Mouse (Mus musculus): ENCODE measurements around the gene Ccdc34.
A peak's percentile ranks its signal among the peaks of the same experiment; 100 is the strongest.
"Not testable (repeated sequence)": the region's sequence is repeated elsewhere in the genome, so short reads cannot be mapped to it uniquely, and the experiment has no call there.

Ccdc34 gene

GRCm38 (mm10) chr2:110077240-110077639 lies 59.6 kb downstream of the Ccdc34 start:
- no peak for DNase-seq (ENCODE audit: low read depth, low spot score)

- no peak for DNase-seq (ENCODE audit: low read depth, low spot score)
These were observed 60.0 kb downstream of the Ccdc34 start for GRCm38 (mm10) chr2:110077655-110078054.

- no peak for DNase-seq (ENCODE audit: low read depth, low spot score)
These were observed 62.9 kb downstream of the Ccdc34 start for GRCm38 (mm10) chr2:110080532-110080931.

- DNase-seq (ENCODE audit: low read depth, low spot score) = no peak
These were observed 65.4 kb downstream of the Ccdc34 start for GRCm38 (mm10) chr2:110082975-110083374.

GRCm38 (mm10) chr2:110085701-110086143 lies 68.1 kb downstream of the Ccdc34 start:
- no peak for DNase-seq (ENCODE audit: low read depth, low spot score)

- DNase-seq (ENCODE audit: low read depth, low spot score) = no peak
These were observed 96.5 kb downstream of the Ccdc34 start for GRCm38 (mm10) chr2:110114133-110114532.

GRCm38 (mm10) chr2:110129396-110129795 lies 111.8 kb downstream of the Ccdc34 start:
- no peak for DNase-seq (ENCODE audit: low read depth, low spot score)

GRCm38 (mm10) chr2:110131573-110131972 lies 114.0 kb downstream of the Ccdc34 start:
- no peak for DNase-seq (ENCODE audit: low read depth, low spot score)

GRCm38 (mm10) chr2:110133356-110134115 lies 115.9 kb downstream of the Ccdc34 start:
- DNase-seq (ENCODE audit: low read depth, low spot score) = no peak

- DNase-seq (ENCODE audit: low read depth, low spot score) = peak; percentile 2
These were observed 117.4 kb downstream of the Ccdc34 start for GRCm38 (mm10) chr2:110134765-110135594.

GRCm38 (mm10) chr2:110137291-110137690 lies 119.7 kb downstream of the Ccdc34 start:
- DNase-seq (ENCODE audit: low read depth, low spot score) = no peak

GRCm38 (mm10) chr2:110138096-110138495 lies 120.5 kb downstream of the Ccdc34 start:
- DNase-seq (ENCODE audit: low read depth, low spot score) = no peak

- DNase-seq (ENCODE audit: low read depth, low spot score) = not testable (repeated sequence)
These were observed 130.4 kb downstream of the Ccdc34 start for GRCm38 (mm10) chr2:110147980-110148379.

- DNase-seq (ENCODE audit: low read depth, low spot score) = no peak
These were observed 131.6 kb downstream of the Ccdc34 start for GRCm38 (mm10) chr2:110149246-110149645.

GRCm38 (mm10) chr2:110156321-110156720 lies 138.7 kb downstream of the Ccdc34 start:
- DNase-seq (ENCODE audit: low read depth, low spot score) = no peak

- no peak for DNase-seq (ENCODE audit: low read depth, low spot score)
These were observed 147.4 kb downstream of the Ccdc34 start for GRCm38 (mm10) chr2:110165003-110165402.

GRCm38 (mm10) chr2:110167694-110168093 lies 150.1 kb downstream of the Ccdc34 start:
- no peak for DNase-seq (ENCODE audit: low read depth, low spot score)

- DNase-seq (ENCODE audit: low read depth, low spot score) = no peak
These were observed 150.7 kb downstream of the Ccdc34 start for GRCm38 (mm10) chr2:110168361-110168760.

GRCm38 (mm10) chr2:110172456-110172855 lies 154.8 kb downstream of the Ccdc34 start:
- DNase-seq (ENCODE audit: low read depth, low spot score) = no peak

GRCm38 (mm10) chr2:110173818-110174247 lies 156.2 kb downstream of the Ccdc34 start:
- DNase-seq (ENCODE audit: low read depth, low spot score) = no peak

GRCm38 (mm10) chr2:110176761-110177400 lies 159.3 kb downstream of the Ccdc34 start:
- no peak for DNase-seq (ENCODE audit: low read depth, low spot score)

GRCm38 (mm10) chr2:110177406-110177805 lies 159.8 kb downstream of the Ccdc34 start:
- DNase-seq (ENCODE audit: low read depth, low spot score) = no peak

Measured in brain, embryonic 18.5 days (tissue).